Mouse (Mus musculus) right cerebral cortex, postnatal 25 days (tissue): Measurements from ENCODE around the gene Ncam1.

Experiments
- DNase-seq: peaks from one replicate; pipeline ENCODE4 v3.0.0; 2022

Gene Ncam1

GRCm38 (mm10) chr9:49798806-49799205 is at the start of gene Ncam1:
Gene Ncam1 (minus strand): TSS chr9:49798925.
- DNase-seq, result peak; percentile 94

GRCm38 (mm10) chr9:49834013-49834412 is 35.3 kb upstream of the Ncam1 start:
- no peak for DNase-seq

GRCm38 (mm10) chr9:49827671-49828070 is 28.9 kb upstream of the Ncam1 start:
- no peak for DNase-seq

- DNase-seq, result no peak
These were observed 17.5 kb upstream of the Ncam1 start for GRCm38 (mm10) chr9:49816115-49816650.

GRCm38 (mm10) chr9:49814442-49814841 is 15.7 kb upstream of the Ncam1 start:
- DNase-seq, result no peak

- no peak for DNase-seq
These were observed 4.5 kb upstream of the Ncam1 start for GRCm38 (mm10) chr9:49803222-49803621.

- DNase-seq, result peak; percentile 76
These were observed 729 bp downstream of the Ncam1 start for GRCm38 (mm10) chr9:49797821-49798571.

- DNase-seq, result no peak
These were observed 1.3 kb downstream of the Ncam1 start for GRCm38 (mm10) chr9:49797508-49797820.

GRCm38 (mm10) chr9:49796618-49797507 is 1.9 kb downstream of the Ncam1 start:
- DNase-seq, result peak; percentile 89

- DNase-seq, result no peak
These were observed 2.8 kb downstream of the Ncam1 start for GRCm38 (mm10) chr9:49795881-49796280.

- DNase-seq, result no peak
These were observed 4.7 kb downstream of the Ncam1 start for GRCm38 (mm10) chr9:49793987-49794550.

GRCm38 (mm10) chr9:49793241-49793640 is 5.5 kb downstream of the Ncam1 start:
- no peak for DNase-seq

GRCm38 (mm10) chr9:49792646-49793045 is 6.1 kb downstream of the Ncam1 start:
- no peak for DNase-seq

- no peak for DNase-seq
These were observed 17.5 kb downstream of the Ncam1 start for GRCm38 (mm10) chr9:49781016-49781772.

- no peak for DNase-seq
These were observed 21.6 kb downstream of the Ncam1 start for GRCm38 (mm10) chr9:49777015-49777637.

- no peak for DNase-seq
These were observed 32.1 kb downstream of the Ncam1 start for GRCm38 (mm10) chr9:49766634-49767033.

- DNase-seq, result no peak
These were observed 38.2 kb downstream of the Ncam1 start for GRCm38 (mm10) chr9:49760571-49760970.

GRCm38 (mm10) chr9:49758436-49758835 is 40.3 kb downstream of the Ncam1 start:
- no peak for DNase-seq

- no peak for DNase-seq
These were observed 40.7 kb downstream of the Ncam1 start for GRCm38 (mm10) chr9:49757986-49758385.

- DNase-seq, result no peak
These were observed 41.1 kb downstream of the Ncam1 start for GRCm38 (mm10) chr9:49757582-49757981.

- DNase-seq, result no peak
These were observed 42.0 kb downstream of the Ncam1 start for GRCm38 (mm10) chr9:49756725-49757124.

GRCm38 (mm10) chr9:49755214-49755613 is 43.5 kb downstream of the Ncam1 start:
- DNase-seq, result no peak
